Mouse (Mus musculus) erythroblast, adult 5-6 weeks (primary cell): ENCODE results near the gene Mical3. TPM values are rescaled to one million over a fixed set of nuclear protein-coding genes. Genes with fewer than 3 reads are reported as not detected.

Experiments
- ATAC-seq: replicated peaks from 2 replicates; pipeline ENCODE4 v1.8.0; 2016; ENCODE audit warnings: moderate number of reproducible peaks, mild to moderate bottlenecking, moderate TSS enrichment, inconsistent platforms; ENCODE audit not compliant: poor library complexity, low FRiP score, severe bottlenecking
- total RNA-seq, 2 experiments: library from RNA; stranded (forward) in 1 of 2; stranded (reverse) in 1 of 2; fragments of 150-400 nt in 1 of 2; fragments of 200-764, 138-1000 nt in 1 of 2; gene quantifications; 2 replicates each; pipeline versions ENCODE4 v1.2.3 to v1.2.4; 2015 to 2017; ENCODE audit warnings: low replicate concordance in 2 of 2

Gene Mical3
- total RNA-seq, 2 experiments from 2014 or later: 99.0 to 133 TPM

DNA sequence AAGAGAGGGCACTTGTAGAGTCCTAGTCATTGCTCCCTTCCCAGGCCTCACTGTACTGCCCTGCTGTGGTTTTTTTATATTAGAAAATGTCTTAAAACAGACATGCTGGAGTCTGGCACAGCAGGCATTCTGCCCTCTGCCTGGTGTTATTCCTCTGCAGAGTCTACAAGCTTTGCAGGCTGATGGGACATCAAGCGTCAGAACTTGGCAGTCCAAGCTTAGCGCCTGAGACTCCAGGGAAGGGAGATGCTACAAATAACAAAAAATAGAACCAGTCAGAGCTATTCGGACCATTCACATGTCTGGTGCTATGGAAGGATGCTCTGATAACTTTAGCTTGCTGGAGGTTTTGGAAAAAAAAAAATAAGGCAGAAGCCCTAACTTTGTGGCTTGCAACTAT, 144.6 kb downstream of the Mical3 start:
- ATAC-seq: no peak

DNA sequence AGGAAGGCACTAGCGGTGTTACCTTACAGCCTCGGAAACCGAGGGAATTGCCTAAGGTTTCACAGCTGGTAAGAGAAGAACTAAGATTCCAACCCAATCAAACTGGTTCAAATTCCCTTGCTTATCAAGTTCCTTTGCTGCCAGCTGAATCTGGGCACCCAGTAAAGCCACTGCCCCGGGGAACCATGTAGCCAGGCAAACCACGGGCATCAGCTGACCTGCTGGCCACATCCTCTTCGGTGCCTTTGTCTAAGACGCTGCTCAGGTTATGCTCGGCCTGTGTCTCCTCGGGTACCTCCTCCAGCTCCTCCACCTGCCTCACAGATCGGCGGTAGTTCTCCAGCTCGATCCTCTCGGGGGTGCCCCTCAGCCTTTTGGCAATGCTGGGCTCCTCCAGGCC, 148.5 kb downstream of the Mical3 start:
- no peak for ATAC-seq

DNA sequence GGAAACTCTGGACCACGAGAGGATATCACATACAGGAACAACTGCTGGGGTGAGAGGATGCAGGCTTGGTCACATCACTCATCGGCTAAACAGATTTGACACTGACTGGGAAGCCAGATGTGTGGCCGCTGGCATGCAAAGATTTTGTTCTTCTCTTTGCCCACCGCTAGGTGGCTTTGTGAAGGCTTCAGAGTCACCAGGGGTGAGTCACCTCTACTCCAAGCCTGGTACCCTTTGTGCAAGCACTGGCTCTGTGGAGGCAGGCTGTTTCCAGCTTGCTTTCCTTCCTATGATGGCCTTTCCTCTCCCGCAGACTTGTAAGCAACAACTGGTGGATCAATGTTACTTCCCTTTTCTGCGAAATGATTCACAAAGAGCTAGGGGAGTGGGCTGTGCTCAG, 149.3 kb downstream of the Mical3 start:
- peak; percentile 66 for ATAC-seq

DNA sequence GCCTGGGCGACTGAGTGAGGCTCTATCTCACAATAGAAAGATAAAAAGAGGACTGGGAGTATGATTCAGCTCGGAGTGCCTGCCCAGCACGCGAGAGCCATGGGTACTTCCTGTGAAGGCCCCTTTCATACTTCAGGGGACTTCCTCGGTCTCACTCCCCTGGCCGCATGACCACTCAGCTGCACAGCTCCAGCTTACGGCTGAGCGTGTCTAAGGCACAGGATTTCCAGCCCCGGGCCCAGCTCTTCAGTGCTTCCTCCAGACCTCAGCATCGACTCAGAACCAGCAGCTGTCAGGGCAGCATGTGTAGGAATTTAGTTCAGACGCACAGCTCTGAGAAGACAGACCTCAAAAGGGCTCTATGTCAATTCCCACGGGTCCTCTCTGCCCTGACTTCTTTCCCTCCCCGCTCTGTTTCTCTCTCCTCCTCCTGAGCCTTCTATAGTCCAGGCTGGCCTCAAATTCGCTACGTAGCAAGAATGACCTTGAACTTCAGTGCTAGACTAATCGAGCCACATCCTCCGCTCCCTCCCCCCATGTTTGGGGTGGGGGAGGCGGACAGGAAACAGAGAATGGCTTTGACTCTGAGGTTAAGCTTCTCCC, 152.7 kb downstream of the Mical3 start:
- no peak for ATAC-seq

DNA sequence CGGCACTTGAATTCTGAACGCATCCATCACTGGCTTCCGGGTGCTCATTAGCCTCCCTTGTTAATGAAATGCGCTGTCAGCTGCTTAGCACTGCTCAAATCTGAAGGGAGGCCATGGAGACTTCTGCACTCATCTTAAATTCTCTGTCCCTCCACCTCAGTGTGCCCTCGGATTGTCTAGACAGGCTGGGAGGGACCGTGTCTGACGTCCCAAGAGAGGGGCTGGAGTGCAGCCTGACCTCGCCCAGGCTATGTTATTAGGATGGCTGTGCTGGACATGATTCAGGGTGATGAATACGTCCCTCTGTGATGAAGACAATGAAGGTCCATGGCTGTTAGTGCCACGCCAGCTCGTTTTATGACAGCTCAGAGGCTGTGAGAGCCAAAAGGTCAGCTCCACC, 153.8 kb downstream of the Mical3 start:
- no peak for ATAC-seq

DNA sequence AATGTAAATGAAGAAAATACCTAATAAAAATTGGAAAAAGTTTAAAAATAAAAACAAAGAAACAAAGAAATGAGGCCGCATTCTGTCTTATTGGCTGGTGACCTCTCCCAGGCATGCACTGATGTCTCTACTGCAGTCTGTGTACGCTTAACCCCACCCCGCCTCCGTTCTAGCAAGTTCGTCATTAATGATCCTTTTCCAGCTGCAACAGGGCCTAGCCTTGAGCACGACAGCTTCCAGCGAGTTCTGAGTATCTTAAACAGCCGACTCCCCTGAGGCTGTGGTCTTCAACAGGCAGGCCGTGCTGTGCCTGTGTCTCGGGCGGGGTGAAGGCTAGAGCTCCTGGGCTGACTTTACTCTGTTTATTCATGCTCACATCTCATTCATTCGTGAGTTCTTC, 154.7 kb downstream of the Mical3 start:
- no peak for ATAC-seq

DNA sequence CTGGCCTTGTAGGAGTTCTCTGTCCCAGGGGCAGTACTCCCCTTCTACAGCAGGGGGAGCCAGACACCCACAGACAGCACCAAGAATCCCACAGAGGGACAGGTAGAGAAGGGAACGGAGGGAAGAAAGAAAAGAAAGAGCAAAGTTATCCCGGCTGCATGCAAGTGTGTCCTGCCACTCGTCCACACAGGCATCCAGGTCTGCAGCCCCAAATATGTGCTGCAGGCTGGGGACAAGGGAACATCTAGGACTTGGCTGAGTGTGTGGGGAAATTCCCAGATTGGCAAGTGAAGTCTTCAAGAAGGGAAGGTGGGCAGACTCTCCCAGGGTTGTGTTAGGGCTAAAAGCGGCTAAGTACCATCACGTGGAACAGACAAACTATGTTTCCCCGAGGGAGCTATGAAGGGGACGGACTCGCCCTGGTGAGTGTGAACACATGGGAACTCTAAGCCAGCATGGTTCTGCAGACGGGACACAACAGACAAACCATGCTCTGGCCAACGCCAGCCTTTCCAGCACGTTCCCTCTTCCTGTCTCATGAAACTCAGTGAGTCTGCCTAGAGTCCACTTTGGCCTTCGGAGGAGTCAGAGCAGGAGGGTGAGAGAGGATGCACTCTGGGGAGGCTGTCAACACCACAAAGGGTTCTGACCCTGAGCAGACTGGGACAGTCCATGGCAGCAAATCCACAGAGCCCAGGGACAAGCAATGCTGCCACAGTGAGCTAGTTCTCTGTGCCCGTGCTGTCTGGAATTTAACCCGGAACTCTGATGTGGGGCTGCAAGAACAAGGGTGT, 158.8 kb downstream of the Mical3 start:
- peak; percentile 90 for ATAC-seq

DNA sequence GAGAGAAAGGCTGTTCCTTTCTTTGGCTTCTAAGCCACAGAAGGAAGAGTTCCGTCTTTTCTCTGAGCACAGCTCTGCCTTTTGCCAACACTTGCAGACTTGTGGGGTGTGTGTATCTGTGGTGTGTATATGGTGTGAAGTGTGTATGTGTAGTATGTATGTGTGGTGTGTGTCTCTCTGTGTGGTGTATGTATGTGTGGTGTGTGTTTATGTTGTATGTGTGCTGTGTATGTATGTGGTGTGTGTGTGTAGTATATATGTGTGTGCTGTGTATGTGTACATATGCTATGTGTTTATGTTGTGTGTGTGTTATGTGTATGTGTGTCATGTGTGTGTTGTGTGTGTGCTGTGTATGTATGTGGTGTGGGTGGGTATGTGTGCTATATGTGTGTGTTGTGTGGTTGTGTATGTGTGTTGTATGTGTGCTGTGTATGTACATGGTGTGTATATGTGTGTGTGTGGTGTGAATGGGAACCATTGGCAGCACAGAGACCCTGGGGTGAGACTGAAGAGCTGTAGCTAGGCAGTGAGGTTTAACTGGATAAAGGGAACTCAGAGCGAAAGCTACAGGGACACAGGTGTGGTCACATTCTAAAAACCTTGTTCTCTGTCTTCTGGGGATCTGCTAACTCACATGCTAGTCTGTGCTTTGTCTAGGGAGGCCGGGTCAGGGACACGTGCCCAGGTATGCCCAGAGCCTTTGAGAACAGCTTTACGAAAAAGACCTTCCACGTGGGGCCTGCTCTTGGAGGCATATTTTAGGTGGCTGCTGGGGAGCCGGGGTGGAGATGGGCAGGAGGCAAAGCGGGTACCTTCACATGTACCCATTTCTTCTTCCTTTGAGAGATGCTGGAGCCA, 159.6 kb downstream of the Mical3 start:
- ATAC-seq: peak; percentile 45

DNA sequence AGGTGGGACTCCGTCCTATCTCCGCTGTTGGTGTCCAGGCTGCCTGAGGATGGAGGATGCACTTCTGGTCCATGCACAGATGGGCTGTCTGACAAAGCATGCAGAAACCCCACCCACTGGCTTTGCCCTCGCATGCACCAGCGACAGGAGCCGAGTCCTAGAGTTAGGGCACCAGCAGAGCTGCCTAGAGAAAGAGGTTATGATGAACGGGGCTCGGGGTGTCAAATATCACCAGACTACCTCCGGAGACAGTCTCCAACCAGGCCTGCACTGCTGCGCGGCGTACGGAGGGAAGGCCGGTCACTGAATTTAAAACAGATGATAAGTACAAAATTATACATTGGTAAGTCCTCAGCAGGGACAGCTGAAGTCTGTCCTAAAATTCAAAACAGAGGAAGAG, 165.0 kb downstream of the Mical3 start:
- ATAC-seq: no peak

DNA sequence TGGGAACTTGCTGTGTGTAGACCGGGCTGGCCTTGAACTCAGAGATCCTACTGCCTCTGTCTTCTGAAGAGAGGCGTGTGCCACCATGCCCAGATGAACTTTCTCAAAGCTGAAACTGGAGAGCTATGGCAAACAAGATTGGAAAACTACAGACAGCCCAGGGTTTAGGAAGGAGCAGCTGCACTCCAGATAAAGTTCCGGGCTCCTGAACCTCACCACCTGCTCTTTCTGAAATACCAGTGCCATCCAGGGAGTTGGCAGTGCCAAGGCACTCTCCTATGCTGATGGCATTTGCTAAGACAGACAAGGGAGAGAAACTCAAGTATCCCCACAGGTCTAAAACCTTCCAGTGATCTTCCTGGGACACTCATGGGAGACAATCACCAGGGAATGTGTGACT, 166.6 kb downstream of the Mical3 start:
- ATAC-seq: no peak

DNA sequence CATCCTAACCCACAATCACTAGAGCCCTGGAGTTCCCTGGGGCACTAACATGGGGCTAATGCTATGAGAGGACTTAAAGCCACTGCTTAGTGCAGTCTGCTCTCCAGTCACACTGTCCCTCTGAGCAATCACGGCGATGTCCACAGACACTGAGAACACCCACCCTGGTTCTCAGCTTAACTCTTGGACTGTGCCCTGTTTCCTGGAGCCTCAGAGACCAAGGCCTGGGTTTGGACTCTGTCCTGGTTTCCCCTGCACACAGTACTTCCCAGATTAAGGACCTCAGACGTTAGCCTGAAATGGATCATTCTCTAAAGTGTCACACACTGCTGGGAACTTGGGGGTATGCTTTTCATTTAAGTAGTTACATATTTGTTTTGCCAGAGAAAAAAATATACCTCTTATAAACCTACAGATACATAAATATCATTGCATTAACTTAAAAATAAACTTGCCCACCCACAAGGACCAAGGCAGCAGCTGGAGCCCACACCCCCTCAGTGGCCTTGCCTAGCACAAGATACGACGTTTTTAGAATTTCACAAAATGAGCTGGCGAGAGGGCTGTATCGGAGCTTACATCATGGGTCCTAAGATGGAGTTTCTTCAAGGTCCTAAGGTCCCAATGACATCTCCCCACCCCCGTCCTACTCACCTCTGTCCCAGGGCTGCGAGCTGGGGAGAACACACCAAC, 170.3 kb downstream of the Mical3 start:
- ATAC-seq: no peak

DNA sequence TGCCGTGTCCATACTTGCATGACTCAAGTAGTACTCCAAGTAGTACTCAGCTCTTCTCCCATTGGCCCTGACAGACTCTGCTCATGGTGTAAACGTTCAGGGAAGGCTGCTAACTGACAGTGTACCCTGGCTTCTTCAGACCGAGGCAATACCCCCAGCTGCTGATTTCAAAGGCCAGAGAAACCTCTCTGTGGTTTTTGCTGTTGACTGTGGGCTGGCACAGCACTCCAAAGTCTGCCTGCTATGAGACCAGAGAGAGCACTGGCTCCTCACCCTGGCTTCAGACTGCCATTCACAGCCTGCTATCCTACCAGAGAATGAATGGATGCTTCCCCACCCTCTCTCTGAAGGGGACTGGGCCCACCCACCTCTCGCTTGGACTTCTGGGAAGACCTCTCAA, 173.5 kb downstream of the Mical3 start:
- peak; percentile 44; the same call in 1 of the 2 replicates for ATAC-seq

DNA sequence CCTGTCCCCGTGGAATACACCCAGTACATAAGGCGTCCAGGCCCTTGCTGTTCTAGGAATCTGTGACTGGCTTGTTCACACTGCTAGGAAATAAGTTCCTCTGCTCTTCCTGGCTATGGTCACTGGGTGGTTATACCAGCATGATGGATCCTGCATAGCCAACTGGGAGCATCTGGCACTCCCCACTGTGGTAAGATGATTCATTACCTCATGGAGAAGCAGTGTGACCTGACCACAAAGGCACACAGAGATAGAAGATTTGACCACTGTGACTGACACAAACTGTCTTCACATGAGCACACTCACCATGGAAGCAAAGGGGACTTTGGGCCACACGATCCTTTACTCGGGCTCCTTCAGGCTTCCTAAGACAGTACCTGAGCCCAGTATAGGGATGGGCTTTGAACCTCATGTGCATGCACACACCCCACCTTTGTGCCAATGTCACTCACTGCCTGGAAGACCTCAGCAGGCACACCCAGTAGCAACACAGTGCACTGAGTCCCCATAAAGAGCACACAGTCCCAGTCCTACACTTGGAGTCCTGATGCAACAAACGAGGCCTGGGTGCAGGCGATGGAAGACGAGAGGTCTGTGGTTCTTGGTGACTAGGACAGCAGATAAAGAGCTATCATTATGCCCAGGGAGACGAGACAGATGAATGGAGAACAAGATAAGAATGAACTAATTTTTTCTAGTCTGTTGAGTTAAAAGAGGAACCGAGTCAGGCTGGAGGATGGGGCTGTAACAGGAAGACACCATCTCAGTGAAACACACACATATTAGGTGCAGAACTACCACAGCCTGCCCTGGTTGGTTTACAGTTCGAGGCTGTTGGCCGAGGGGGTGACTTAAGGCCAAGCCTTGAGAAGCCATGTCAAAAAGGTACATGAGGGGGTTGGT, 174.3 kb downstream of the Mical3 start:
- peak; percentile 80 for ATAC-seq

DNA sequence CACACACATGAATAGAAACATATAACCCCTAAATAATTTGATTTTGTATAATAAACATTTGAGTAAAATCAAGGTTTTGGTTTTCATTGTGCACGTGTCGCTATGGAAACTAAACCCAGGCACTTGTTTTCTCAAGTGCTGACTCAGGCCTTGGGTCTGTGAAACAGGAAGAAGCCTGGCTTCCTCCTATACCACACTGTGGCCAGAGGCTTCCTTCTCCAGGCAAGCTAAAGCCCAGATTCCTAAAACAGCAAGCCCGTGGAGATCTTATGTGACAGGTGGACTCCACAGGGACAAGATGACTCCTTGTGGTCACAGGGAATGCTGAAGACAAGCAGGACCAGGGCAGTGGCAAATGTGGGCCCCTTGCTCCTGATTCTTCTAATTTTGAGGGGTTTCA, 175.6 kb downstream of the Mical3 start:
- no peak for ATAC-seq

DNA sequence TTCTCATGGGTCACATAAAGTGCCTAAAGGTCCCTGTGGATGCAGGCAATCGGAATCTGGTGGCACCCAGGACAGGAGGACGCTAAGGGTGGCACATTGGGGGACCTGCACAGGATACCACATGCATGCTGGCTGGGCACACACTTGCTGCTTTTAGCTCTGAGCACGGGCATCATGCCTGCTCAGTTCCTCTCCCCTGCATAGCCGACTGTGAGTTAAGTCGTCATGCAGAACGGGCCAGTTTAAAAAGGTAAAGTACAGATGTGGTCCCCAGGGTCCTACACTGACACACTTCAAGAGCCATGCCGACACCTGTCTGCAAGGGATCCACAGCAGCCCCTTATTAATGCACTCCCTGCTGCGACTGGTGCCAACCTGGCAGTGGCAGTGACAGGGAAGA, 176.6 kb downstream of the Mical3 start:
- ATAC-seq: no peak

DNA sequence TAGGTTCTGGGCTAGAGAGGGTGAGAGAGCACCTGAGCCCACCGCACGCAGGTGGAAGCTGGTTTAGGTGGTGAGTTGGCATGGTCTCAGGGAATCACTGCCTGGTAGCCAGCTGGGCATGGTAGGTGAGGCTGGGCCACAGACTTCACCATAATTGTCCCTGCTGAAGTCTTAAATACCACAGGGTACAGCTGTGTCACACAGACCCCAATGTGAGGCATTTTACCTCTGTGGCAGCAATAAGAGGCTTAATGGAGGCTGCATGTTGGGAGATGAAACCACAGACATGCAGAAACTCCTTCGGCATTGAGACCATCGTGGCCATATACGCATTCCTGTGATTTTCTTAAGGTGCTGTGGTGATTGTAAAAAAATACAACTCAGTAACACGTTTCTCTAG, 178.3 kb downstream of the Mical3 start:
- ATAC-seq: no peak

DNA sequence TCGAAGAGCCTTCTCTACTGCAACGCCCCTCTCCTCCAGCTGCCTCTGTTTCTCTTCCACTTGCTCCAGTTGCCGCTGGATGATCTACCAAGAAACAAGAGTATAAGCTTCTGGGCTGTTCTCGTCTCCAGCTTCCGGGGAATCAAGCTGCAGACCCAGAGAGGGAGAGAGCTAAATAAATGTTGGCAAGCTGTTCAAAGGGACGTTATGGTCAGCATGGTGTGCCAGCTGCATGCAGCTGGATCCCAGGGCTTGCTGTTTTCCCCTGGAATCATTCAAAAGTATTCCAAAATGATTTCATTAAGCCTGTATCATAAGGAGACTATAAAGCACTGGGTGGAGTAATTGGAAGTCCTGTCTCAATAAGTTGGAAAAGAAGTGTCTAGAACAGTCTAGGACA, 179.5 kb downstream of the Mical3 start:
- ATAC-seq: no peak

DNA sequence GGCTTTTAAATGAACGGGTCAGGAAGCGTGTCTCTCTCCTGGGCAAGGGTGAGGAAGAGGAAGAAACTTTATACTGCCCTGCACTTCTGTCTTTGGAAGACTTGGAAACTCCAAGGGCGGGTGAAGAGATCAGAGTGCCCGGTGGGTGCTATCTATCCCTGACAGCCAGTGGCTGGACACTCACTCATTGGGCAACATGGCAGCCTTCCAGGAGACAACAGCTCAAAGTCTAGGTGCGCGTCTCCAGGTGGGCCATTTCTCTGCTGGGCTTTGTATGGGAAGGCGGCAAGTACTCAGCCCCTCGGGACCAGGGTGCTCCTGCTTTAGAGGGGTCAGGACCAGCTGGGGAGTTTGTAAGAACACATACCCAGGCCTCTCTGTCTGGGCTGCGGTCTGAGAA, 185.3 kb downstream of the Mical3 start:
- ATAC-seq: no peak

DNA sequence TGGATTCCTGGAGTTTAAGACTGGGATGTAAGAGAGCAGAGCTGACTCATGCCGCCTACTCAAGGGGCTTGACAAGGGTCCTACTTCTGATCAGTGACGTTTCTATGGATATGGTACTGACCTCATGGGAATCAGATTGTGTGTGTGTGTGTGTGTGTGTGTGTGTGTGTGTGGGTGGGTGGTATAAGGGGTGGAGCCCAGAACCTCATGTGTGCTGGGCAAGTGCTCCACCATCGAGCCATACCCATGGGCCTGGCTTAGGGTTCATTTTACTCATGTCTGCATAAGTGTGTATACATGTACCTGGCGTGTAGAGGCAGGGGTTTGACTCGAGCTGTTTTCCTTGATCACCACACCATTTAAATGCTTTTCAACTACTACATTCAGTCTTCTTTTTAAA, 186.8 kb downstream of the Mical3 start:
- ATAC-seq: no peak
